26 mouse cellular contexts compared by ENCODE assay signal in the genomic region with DNA sequence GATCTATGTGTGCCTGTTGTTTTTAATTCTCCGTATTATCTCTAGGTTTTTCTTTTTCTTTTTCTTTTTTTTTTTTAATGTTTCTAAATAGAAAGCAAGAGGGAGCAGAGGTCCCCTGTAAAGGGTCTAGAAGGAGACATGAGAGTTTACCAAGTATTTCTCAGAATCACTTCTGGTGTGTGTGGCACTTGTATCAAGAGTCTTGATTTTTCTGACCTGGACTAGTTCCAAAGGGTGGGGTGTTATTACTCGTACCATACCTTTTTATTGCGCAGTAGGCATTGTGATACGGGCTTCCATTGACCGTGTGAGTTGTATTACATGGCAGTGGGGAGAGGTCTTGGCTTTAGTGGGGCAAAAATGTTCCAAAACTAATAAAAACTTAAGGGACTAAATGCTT.
"Had no signal": no experiment of that assay in that cellular context is flagged by ENCODE, and none has a peak within 500 bp of the region (broad histone marks: within the 10 kb centered on the region; RNA-seq: fewer than 3 reads in every experiment).

No protein-coding gene starts in this region.

- H3K9ac ChIP-seq: forebrain, embryonic 15.5 days; forebrain, postnatal 0 days; heart, embryonic 13.5 days; heart, embryonic 15.5 days; hindbrain, embryonic 13.5 days; hindbrain, embryonic 15.5 days; kidney, embryonic 15.5 days; limb, embryonic 12.5 days had no signal

- ATAC-seq: forebrain, embryonic 15.5 days; forebrain, postnatal 0 days; hindbrain, postnatal 0 days; intestine, embryonic 16.5 days had no signal

- DNase-seq: forebrain, postnatal 0 days; gastrocnemius, postnatal 14 days; gastrocnemius, postnatal 36 days; heart, adult 11 months; heart, adult 2 months; heart, postnatal 14 days; heart, postnatal 36 days; kidney, adult 11 months; kidney, adult 2 months; kidney, adult 9 months; kidney, postnatal 14 days; kidney, postnatal 4 days; layer of hippocampus, adult 9-11 months had no signal

- H3K36me3 ChIP-seq: forebrain, embryonic 15.5 days; heart, embryonic 13.5 days; heart, embryonic 15.5 days; hindbrain, embryonic 13.5 days; hindbrain, embryonic 15.5 days; kidney, embryonic 15.5 days; limb, embryonic 10.5 days; limb, embryonic 12.5 days had no signal

- H3K27ac ChIP-seq: forebrain, embryonic 15.5 days; heart, adult 2 months; heart, embryonic 13.5 days; heart, embryonic 15.5 days; hindbrain, embryonic 13.5 days; hindbrain, embryonic 15.5 days; hindbrain, postnatal 0 days; kidney, embryonic 15.5 days; kidney, postnatal 0 days; left cerebral cortex, adult 2 months; limb, embryonic 10.5 days; limb, embryonic 12.5 days had no signal

- H3K4me2 ChIP-seq: forebrain, embryonic 15.5 days; heart, embryonic 11.5 days; heart, embryonic 13.5 days; heart, embryonic 15.5 days; hindbrain, embryonic 13.5 days; hindbrain, embryonic 15.5 days; kidney, embryonic 15.5 days; limb, embryonic 12.5 days had no signal

- H3K4me3 ChIP-seq: forebrain, embryonic 15.5 days; heart, adult 2 months; heart, embryonic 13.5 days; heart, embryonic 15.5 days; hindbrain, embryonic 13.5 days; hindbrain, embryonic 15.5 days; kidney, embryonic 15.5 days; left cerebral cortex, adult 2 months; limb, embryonic 10.5 days; limb, embryonic 12.5 days had no signal

- H3K27me3 ChIP-seq: forebrain, embryonic 15.5 days; heart, embryonic 13.5 days; heart, embryonic 15.5 days; hindbrain, embryonic 13.5 days; hindbrain, embryonic 15.5 days; kidney, embryonic 15.5 days; limb, embryonic 12.5 days had no signal

- H3K4me1 ChIP-seq: forebrain, embryonic 15.5 days; heart, embryonic 13.5 days; heart, embryonic 15.5 days; hindbrain, embryonic 13.5 days; hindbrain, embryonic 15.5 days; kidney, embryonic 15.5 days; limb, embryonic 10.5 days; limb, embryonic 12.5 days had no signal

- H3K9me3 ChIP-seq: forebrain, embryonic 15.5 days; heart, embryonic 13.5 days; heart, embryonic 15.5 days; hindbrain, embryonic 13.5 days; hindbrain, embryonic 15.5 days; kidney, embryonic 15.5 days; limb, embryonic 10.5 days; limb, embryonic 12.5 days had no signal
